Mouse (Mus musculus) megakaryocyte, embryonic 14.5 days (primary cell): ENCODE data around the gene Rpl18a.

Source experiments
- FLI1 ChIP-seq: IDR thresholded peaks from 2 replicates; pipeline ENCODE4 v1.6.1; 2012; ENCODE audit warnings: low read length, inconsistent platforms, mixed read lengths
- GATA1 ChIP-seq: IDR thresholded peaks from 3 replicates; pipeline ENCODE4 v1.6.1; 2012; ENCODE audit warnings: mixed read lengths, low read length, inconsistent platforms, borderline replicate concordance

DNA sequence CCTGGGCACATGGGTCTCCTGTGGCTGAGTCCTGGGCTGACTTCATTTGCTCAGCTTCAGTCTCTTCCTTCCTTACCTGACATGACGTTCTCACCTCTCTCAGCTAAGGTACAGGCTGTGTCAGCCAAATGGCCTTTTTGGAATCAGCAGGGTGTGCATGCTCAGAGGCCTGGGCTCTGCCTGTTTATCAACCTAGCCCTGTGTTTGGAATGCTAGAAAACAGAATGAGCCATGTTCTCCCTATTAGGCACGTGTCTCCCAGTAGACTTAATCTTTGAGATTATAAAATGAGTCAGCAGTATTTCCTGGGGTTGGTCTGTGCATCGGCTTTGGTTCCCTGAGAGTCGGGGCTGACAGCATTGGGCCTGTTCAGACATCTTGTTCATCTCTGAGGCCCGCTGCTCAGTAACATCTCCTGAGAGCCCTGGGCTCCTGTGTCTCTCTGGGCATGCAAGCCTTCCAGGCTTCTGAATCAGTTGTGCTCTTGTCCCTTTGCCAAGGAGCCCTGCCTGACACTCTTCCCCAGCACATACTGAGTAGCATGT, 31.6 kb upstream of the Rpl18a start:
- TF ChIP-seq GATA1 (no peak), FLI1 (no peak)
